ENCODE assay signal across 8 mouse cellular contexts in the genomic region with DNA sequence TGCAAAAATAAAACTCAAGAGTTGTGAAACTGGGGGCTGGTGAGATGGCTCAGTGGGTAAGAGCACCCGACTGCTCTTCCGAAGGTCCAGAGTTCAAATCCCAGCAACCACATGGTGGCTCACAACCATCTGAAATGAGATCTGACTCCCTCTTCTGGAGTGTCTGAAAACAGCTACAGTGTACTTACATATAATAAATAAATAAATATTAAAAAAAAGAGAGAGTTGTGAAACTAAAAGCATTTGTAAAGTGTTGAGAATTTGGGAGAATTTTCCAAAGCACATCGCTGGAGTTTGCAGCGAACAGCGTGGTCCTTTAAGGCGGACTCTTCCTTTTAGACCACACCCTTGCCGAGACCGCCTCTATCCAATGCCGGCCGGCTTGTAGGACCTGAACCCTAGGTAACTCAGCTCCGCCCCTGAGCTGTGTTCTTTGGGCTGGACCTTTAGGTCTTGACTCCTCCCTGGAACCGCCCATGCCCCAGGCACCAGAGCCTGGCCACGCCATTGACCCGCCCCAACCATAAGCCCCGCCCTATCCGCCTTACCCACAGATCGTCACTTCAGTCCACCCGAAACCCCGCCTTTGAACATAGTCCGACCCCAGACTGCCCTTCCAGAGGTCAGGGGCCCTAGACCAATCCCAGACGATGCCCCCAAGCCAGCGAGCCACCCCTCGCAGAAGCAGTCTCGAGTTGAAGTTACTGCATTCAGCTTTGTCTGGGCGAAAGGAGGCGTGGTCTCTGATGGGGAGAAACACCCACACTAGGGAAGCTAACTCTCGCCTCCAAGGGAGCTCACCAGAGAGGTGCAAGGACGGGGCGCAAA. TPM values are rescaled to one million over a fixed set of nuclear protein-coding genes. Genes with fewer than 3 reads are reported as not detected.
A peak's percentile ranks its signal among the peaks of the same experiment; 100 is the strongest.
DNase-seq lines count a peak whose midpoint lies in the region; ATAC-seq lines count a peak whose summit lies in the region.

No protein-coding gene starts in this region.

- under 1% methylated on average over 29 of the region's 29 CpGs for WGBS in lung, embryonic 16.5 days

- DNase-seq in MEL-GATA-1-ER (ENCODE audit: extremely low read depth, low read depth) = peak; percentile 93
- DNase-seq in cerebellum, adult 8-10 months = peak; percentile 91
- peak; percentile 97 for DNase-seq in forelimb bud, embryonic 11.5 days (ENCODE audit: low read depth, low spot score)
- peak; percentile 71 for DNase-seq in layer of hippocampus, adult 9-10 months (ENCODE audit: low spot score)
- DNase-seq in ovary, postnatal 10 days (ENCODE audit: low spot score) = peak; percentile 74
- DNase-seq in thymus, postnatal 10 days (ENCODE audit: low spot score in 2 of 2) = peak; percentile 72

- peak overlapping the region; percentile 85 for H3K27ac ChIP-seq in lung, embryonic 16.5 days (ENCODE audit: low read length)

- H3K27me3 ChIP-seq in lung, embryonic 16.5 days (ENCODE audit: control insufficient read depth, insufficient read depth, low read depth, low read length) = no peaks in the 10 kb centered on the region

- H3K36me3 ChIP-seq in lung, embryonic 16.5 days (ENCODE audit: control insufficient read depth, insufficient read depth, low read length) = no peaks in the 10 kb centered on the region

- H3K4me3 ChIP-seq in lung, embryonic 16.5 days (ENCODE audit: low read length) = peak overlapping the region; percentile 61

- ATAC-seq in hematopoietic stem cell, adult 5-6 weeks (replicated peaks in 1 of 2; ENCODE audit: insufficient read depth in 1 of 2, low FRiP score in 2 of 2, low TSS enrichment in 1 of 2, low read depth in 1 of 2, poor library complexity in 2 of 2, severe bottlenecking in 2 of 2) = peak; percentile 99
- peak; percentile 100 for ATAC-seq in lung, embryonic 16.5 days (ENCODE audit: low read depth)

- H3K9me3 ChIP-seq in lung, embryonic 16.5 days (ENCODE audit: control insufficient read depth, low read length) = no peaks in the 10 kb centered on the region

- peaks cover 4% of the 10 kb centered on the region for H3K4me1 ChIP-seq in lung, embryonic 16.5 days (replicated peaks; ENCODE audit: control insufficient read depth, insufficient read depth, low read length)

- peak overlapping the region; percentile 89 for H3K4me2 ChIP-seq in lung, embryonic 16.5 days (ENCODE audit: low read depth, low read length)

- H3K9ac ChIP-seq in lung, embryonic 16.5 days (ENCODE audit: low read length) = peak overlapping the region; percentile 72

RNA-seq across cellular contexts. Expression of gene Ptdss2, which starts 0.7 kb away (rescaled TPM):
- total RNA-seq in hematopoietic stem cell, adult 5-6 weeks (2017) = 6.4 and 9.6 TPM in 2 replicates
- polyA plus RNA-seq in lung, embryonic 16.5 days (2015; fragmentation: Nextera tagmentation; extraction: Ambion mirVana) = 60.3 and 65.2 TPM in 2 replicates

RNA-seq across cellular contexts. Expression of gene Ano9, which starts 5.3 kb away (rescaled TPM):
- total RNA-seq in hematopoietic stem cell, adult 5-6 weeks (2017) = not detected in 2 replicates
- 6.7 and 6.9 TPM in 2 replicates for polyA plus RNA-seq in lung, embryonic 16.5 days (2015; fragmentation: Nextera tagmentation; extraction: Ambion mirVana)

RNA-seq across cellular contexts. Expression of gene Sigirr, which starts 22.5 kb away (rescaled TPM):
- 22.0 and 32.5 TPM in 2 replicates for total RNA-seq in hematopoietic stem cell, adult 5-6 weeks (2017)
- polyA plus RNA-seq in lung, embryonic 16.5 days (2015; fragmentation: Nextera tagmentation; extraction: Ambion mirVana) = 17.7 and 20.4 TPM in 2 replicates

RNA-seq across cellular contexts. Expression of gene Pkp3, which starts 44.9 kb away (rescaled TPM):
- 1.2 and 2.3 TPM in 2 replicates for total RNA-seq in hematopoietic stem cell, adult 5-6 weeks (2017)
- 16.6 and 18.5 TPM in 2 replicates for polyA plus RNA-seq in lung, embryonic 16.5 days (2015; fragmentation: Nextera tagmentation; extraction: Ambion mirVana)

RNA-seq across cellular contexts. Expression of gene Rnh1, which starts 49.8 kb away (rescaled TPM):
- total RNA-seq in hematopoietic stem cell, adult 5-6 weeks (2017) = 34.4 and 61.9 TPM in 2 replicates
- 153 and 165 TPM in 2 replicates for polyA plus RNA-seq in lung, embryonic 16.5 days (2015; fragmentation: Nextera tagmentation; extraction: Ambion mirVana)

Comparison
In these comparisons a context has a peak if more than half of its experiments do, and no peak if none do; other contexts are left out.
1. Peak in every context shown above with its lines: DNase-seq, ATAC-seq, H3K4me3 ChIP-seq and H3K27ac ChIP-seq.